Mouse (Mus musculus) c-Kit-negative CD71-positive TER-119-positive erythroid progenitor cells, embryonic 14.5 days (primary cell): Measurements from ENCODE around the gene Lrrc61.

ENCODE experiments used
- DNase-seq: peaks from one replicate; pipeline ENCODE4 v3.0.0-alpha.2; 2013; ENCODE audit warnings: low read depth, low spot score

Lrrc61 gene

DNA sequence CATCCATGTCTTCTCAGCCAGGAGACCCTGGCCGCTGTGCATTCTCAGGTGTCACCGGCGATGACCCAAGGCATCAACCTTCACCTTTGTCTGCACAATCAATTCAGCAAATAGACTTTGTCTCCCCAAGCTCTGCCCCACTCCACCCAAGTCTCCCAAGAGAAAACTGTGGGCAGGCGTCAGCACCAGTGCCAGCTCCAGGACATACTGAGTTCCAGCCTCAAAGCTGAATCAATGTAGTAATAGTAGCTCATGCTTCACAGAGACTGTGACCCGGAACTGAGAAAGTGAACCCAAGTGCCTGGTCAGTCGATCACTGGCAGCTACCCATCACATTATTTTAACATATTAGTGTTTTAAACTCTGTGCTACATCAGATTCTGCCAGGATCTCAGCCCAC, 6.3 kb upstream of the Lrrc61 start:
- DNase-seq, result no peak

DNA sequence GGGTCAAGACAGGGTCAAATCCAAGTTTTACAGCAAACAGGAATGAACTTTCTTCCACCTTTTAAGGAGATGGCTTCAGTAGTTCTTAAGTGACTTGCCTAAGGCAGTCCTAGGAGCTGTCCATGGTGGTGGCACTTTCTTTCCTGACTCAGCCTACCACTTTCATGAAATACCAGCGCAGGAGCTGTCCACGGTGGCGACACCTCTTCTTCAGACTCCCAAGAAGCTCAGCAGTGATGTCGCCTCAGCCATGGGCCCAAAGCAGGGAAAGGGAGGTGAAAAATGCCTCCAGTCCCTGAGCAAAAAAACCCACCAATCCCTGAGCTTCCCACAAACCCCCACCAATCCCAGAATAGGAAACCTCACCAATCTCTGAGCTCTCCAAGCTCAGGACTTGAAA, 1.7 kb upstream of the Lrrc61 start:
- no peak for DNase-seq

DNA sequence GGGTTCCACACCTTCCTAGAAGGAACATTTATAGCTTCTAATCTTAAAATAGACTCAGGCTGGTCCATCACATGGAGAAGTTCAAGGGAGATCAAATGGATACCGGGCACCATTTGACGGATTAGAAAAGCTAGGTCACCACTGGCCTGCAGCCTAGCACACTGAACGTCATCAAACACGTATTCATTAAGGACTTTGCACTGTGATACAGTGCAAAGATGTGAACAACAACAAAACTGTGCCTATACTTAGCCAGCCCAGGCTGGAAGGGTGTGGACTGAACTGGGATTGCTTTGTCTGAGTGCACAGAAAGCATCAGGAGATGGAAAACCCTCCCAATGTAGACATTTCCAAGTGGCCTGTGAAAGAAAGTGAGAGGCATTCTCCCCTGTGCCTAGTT, 777 bp upstream of the Lrrc61 start:
- no peak for DNase-seq

DNA sequence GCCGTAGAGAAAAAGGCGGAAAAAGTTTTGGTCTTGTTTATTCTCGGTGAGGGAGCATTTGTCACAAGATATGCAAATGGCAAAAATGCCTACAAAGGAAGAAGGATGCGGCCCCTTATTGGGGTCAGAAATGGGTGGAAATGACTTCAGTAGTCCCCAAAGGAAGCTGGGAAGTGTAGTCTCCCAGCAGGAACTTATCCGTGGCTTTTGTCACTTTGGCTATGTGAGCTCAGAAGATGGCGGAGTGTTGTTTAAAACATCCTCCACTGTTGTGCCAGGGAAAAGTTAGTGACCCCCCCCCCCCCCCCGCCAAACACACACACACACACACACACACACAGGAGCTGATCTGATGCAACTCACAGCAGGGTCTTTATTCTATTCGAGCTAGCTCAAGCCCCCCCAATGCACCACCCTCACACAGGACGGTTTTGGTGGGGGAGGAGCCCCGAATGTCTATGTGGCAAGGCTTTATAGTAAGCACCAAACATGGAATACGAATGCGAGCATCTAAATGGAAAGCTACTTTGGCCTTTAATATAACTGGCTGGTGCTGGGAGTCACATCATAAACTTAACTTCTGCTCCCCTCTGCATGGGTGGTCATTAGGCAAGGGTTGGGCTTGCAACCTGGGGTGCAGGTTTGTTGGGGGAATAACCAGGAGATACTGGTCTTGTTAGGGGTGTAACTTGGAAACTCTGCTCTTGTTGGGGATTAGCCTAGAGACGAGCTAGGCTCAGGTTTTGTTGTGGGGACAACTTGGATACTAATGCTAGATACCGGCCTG, 701 bp downstream of the Lrrc61 start:
- no peak for DNase-seq

DNA sequence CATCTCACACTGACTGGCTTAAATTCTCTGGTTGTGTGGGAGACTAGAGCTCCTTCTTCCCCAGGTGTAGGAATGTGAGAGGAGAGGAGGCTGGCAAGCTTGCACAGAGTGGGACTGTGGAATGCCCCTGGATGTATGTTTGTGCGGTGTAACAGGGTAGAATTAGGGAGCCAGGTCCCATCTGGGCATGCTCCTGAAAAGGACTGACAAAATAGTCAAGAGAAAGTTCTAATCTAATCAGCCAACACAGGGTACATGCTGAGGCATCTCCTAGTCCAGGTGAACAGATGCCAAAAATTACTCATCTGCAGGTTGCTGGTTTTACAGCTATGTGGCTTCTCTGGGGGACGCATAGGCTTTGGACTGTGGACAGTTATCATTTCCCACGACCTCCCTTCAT, 1.4 kb downstream of the Lrrc61 start:
- DNase-seq, result no peak

DNA sequence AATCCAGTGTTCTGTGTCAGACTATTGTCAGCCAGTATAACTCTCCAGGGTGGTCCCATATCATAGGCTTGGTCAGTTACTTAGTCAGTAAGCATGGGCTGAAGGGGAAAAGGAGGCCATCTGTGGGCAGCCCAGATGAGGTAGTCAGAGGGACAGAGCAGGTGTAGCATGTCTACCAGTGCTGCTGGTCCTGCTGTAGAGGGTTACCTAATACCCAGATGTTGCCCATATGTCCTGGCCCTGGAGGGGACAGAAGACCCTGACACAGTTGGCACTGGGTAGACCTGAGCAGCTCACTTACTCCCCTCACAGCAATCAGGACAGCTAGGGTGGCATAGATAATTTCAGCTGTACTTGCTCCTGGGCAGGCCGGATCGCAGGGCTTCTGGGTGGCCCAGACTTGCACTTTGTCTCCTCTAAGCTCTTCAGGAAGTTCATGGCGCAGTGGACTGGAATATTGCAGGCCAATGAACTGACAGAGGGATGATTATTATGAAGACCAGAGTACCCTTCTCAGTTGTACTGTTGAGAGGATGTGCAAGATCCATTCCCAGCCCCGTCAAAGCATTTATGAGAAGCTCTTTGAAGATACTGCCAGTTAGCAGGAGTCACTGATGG, 11.2 kb downstream of the Lrrc61 start:
- no peak for DNase-seq

DNA sequence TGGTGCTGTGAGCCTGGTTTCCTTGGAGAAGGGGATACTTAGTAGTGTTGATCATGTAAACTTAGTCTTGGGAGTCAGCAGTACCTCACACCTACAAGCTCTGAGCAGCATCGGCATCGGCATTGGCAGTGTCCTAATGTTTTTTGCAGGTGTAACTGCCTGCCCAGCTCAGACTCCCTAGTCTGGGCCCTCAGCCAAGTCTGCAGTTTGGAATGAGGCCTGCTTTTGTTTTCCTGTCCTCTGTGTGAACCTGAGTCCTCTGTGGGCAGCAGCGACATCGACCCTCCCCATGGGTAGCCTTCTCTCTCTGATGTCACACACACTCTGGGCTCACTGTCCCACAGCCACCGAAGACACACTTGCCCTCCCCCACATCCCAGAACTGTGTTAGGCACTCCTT, 11.7 kb downstream of the Lrrc61 start:
- DNase-seq, result no peak

DNA sequence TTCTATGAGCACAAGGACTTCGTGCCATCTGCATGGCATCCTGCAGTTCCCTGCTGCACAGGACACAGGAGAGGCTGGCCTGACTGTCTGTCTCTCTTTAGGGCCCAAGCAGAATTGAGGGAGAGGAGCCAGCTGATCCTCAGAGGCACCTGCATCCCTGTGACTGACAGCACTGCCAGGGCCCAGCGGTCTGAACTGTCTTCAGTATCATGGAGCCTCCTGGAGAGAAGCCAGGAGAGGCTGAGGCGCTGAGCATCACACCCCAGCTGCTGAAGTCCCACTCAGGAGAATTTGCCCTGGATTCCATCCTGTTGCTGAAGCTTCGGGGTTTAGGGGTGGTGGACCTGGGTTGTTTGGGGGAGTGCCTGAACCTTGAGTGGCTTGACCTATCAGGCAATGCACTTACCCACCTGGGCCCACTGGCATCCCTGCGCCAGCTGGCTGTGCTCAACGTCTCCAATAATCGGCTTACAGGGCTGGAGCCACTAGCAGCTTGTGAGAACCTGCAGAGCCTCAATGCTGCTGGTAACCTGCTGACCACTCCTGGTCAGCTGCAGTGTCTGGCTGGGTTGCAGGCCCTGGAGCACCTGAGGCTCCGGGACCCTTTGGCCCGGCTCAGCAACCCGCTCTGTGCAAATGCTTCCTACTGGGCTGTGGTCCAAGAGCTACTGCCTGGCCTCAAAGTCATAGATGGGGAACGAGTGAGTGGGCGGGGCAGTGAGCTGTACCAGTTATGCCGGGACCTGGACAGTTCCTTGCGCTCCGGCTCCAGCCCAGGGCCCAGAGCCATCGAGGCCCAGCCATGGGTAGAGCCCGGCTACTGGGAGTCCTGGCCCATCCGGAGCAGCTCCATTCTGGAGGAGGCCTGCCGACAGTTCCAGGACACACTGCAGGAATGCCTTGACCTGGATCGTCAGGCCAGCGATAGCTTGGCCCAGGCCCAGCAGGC, 13.7 kb downstream of the Lrrc61 start:
- DNase-seq, result no peak

DNA sequence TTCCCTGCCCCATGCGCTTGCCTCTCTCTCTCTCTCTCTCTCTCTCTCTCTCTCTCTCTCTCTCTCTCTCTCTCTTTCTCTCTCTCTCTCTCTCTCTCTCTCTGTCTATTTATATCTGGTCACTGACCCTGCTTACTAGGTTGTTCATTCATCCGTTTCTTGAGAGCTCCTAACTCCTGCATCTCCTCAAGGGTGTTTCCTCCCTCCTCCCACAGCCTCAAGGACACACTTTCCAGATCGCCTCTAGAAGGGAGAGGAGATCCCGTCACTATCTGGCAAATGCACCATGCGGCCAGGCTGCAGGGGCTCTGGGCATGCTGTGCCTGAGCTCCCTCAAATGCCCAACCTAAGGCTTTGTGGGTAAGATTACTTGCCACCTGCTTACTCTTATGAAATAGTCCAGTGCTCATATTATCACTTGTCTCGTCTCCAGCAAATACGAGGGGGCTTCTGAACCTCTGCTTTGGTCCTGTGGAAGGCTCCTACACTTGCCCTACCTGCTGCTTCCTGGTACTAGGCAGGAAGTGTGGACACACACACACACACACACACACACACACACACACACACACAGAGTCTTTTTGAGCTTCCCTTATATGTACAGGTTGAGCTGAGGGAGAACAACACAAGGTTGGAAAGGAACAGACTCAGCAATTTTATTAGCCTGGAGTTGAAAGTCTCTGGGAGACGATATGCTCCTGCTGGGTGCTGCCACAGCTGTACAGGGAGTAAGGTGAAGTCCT, 14.6 kb downstream of the Lrrc61 start:
- DNase-seq, result no peak

DNA sequence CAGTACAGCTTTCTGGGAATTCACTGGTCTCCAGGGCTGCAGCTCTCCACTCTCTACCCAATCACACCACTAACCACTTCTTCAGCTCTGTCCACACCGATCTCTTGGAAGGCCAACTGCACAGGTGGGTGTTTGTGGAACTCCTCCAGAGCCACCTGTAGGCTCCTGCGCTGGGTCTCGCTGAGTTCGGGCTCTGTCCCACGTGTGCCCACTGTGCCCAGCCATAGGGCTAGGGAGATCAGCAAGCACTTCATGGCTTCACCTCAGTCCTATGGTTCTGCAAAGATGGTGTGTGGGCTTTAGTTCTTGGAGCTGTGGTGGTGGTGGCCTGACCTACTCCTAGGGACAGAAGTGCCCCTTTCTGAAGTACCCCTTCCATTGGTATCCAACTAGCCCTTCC, 17.4 kb downstream of the Lrrc61 start:
- DNase-seq, result no peak

DNA sequence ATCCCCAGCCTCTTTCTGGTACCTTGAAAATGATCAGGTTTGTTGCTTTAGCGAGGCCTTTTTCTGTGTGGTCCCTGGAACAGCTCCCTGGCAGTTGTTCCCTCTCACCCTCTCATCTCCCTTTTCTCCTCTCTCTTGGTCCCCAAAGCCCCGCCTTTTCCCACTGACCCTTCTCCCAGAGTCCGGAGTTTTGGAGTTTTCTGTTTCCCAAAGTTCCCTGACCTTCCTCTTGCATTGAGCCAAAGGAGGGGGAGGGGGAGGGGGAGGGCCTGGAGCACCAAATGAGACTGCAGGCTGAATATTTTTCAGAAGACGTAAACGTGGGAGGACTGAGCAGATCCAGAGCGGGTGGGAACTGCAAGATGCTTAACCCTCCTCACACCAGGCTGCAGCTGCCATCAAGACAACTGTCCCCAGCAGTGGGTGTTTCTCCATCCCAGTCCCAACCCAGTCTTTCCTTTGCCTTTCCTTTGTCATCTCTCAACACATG, 18.0 kb downstream of the Lrrc61 start, which contains the start of gene Rarres2:
Gene Rarres2, minus strand, starts transcription at position 218 of the 490 bp plus-strand sequence.
- DNase-seq, result no peak

DNA sequence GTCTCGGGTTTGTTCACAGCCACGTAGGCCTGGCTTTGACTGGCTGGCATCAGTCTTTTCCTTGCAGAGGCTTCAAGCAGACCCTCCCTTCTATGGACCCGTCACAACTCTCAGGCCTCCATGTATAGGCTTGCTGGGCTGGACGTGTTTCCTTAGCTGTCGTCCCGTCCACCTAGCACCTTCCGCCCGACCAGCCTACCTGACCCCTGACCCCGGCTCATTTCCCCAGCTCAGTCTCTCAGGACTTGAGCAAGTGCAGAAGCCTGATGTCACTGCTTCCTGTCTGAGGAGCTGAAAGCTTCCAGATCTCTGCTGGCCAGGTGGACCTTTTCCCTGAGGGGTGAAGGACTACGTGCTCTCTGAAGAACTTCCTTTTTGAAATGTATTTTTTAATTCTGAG, 18.7 kb downstream of the Lrrc61 start:
- DNase-seq, result no peak

DNA sequence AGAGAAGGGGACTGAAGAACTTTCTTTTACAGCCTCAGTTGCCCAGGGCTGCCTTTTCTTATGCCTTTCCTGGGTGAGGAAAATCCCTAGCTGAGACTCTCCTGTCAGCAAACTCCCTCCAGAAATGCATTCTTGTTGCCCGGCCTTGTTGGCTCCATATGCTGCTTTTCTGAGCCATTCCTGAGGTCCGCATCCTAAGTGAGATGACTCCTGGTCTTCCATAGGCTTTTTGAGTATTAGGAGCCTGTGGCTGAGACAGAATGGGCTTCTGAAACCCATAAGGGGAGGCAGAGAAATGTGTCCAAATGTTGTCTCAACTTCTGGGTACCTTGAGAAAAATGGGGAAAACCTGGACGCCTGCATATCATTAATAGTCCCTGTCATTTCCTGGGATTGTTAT, 19.4 kb downstream of the Lrrc61 start:
- DNase-seq, result no peak

DNA sequence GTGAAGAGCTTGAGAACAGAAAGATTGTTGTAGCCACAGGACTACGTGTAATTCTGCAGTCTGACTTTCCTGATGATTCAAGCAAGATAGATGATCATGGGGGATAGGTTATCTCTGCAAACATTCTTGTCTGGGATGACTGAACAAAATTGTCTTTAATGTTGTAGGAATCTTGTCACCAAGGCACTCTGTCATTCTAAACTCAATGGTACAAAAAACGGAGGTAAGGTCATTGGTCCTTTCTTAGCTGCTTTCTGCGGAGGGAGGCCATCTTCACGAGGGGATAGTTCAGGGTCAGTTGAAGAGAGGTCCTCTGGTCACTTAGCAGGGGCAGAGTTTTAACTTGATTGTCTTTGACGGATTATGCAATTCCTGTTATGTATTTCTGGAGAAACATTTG, 24.1 kb downstream of the Lrrc61 start:
- no peak for DNase-seq

DNA sequence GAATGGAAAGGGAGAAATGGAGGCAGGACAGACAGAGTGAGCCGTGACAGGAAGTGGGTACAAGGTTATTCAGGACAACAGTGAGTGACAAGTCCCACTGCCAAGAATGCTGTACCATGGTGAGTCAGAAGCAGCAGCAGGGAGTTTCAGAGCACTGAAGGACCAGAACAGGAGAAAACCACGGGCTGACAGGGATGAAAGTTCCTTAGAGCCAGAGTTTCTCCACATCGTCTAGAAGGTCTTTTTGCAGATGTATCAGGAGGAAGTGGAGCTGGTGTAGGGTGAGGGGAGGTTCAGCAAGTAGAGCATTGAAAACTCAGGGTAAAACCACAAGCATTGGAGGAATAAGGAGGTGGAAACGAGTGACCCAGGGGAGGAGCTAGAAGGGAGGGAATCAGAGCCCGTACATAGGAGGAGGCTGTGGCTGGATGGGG, 24.6 kb downstream of the Lrrc61 start:
- DNase-seq, result no peak

DNA sequence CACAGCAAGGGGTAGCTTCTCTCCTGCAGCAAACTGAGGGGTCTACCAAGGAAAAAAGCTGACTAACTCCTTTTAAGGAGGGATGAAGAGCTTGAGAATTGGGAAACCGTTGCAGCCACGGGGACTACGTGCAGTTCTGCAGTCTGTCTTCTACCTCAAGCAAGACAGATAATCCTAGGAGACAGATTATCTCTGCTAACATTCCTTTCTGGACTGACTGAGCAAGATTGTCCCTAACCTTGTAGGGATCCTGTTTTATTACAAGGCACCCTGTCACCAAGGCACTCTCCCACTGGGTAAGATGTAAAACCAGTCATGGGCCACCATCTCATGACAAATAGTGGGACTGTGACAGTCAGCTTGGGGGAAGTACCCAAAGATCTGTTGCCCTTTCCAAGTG, 26.7 kb downstream of the Lrrc61 start:
- DNase-seq, result no peak

DNA sequence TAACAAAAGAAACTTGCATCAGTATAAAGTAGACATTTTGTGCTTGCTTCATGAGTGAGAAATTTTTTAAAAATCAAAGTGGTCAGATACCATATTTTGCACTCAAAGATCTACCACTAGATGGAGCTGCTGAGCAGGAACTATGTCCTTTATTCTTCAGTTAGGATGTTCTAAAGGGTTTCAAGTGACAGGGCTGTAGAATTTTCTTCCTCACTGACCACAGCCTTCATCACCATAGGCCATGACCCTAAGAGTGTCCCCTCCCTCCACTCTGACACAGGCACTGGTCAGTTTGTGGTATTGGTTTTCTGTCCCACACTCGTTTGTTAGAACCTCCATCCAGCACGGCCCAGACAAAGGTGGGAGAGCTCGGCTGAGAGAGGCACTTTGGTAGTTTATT, 27.4 kb downstream of the Lrrc61 start:
- no peak for DNase-seq

DNA sequence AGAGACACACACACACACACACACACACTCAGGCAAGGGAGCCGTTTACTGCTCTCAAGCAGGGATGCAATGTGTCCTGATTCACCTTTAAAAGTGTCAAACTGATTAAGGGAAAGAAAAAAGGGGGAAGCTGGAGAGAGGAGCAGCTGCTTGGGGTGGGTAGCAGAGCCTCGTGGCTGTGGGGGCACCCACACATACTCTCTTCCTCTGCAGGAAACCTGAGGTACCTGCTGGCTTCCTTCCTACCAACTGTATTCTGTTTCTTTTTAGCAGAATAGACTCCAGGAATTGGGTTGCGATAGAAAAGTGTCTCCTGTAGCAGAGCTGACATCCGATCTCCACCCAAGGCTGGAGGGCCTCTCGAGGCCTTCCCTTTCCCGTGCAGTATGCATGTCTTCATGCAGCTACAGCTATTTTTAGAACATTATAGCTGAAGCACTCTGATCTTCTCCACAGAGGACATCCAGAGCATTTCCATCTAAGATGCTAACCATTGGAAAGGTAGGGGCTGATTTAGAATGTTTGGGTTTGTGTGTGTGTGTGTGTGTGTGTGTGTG, 34.7 kb downstream of the Lrrc61 start, which contains the start of gene Gm45021:
Gene Gm45021, plus strand, starts transcription at position 417 of the 557 bp plus-strand sequence.
- no peak for DNase-seq

DNA sequence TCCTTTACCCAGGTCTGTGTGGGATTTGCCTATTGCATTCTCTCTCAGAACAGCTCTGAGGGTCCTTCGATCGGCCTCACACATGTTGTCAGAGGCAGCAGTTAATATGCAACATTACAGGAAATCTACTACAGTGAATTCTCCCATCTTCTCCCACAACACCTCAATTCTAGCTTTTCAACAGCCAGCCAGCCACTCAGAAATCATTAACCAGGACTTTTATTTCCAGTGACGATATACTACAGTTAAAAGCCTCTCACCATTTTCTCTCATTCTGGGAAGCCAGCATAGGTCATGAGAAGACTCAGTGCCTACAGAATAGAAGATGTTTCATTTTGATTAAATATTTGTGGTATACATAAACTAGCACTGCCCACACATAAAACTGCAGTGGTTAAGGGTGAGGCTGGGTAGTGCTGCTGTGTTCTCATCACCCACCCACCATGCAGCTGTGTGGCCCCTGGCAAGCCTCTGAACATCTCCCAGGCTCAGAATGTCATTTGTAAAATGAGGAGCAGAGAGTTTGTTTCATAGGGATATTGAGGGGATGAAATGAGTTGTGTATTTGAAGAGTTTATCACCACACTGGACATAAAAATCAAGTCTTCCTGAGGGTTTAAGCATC, 36.7 kb downstream of the Lrrc61 start:
- no peak for DNase-seq

DNA sequence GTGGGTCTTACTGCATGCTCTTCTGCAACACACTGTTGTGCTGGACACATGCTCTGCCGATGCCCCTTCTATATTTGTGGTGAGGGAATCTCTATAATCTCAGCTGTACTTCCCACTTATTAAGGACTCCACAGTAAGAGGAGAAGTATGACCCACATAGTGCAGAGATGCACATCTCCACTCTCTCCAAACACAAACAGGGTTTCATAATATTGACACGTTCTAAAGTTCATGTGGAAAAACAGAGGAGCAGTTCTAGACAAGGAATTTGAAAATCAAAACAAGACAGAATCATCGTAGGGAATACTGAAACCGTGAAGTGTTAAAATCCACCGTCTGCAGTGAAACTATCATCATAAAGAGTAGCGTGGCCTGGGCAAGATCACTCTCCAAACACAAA, 37.3 kb downstream of the Lrrc61 start:
- DNase-seq, result no peak
